Mouse (Mus musculus): Measurements from ENCODE around the gene Usp34. TPM values are rescaled to one million over a fixed set of nuclear protein-coding genes. Genes with fewer than 3 reads are reported as not detected.
"Not testable (repeated sequence)": the region's sequence is repeated elsewhere in the genome, so short reads cannot be mapped to it uniquely, and the experiment has no call there.

Gene Usp34
- polyA plus RNA-seq, 1 experiment from 2014 or later, result 48.3 TPM

DNA sequence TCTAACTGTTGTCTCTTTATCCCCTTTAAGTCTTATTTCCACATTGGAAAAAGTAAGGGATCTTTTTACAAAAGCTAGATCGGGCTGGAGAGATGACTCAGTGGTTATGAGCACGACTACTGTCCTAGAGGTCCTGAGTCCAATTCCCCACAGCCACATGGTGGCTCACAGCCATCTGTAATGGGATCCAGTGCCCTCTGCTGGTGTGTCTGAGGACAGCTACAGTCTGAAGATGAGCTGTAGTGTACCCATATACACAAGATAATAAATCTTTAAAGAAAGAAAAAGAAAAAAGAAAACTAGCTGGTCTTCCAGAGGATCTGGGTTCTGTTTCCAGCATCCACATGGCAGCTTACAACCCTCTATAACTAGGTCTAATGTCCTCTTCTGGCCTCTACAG, 123.3 kb downstream of the Usp34 start:
- DNase-seq (ENCODE audit: low spot score), result no peak
- Histone ChIP-seq H3K9ac (ENCODE audit: low read depth, low read length) (no peak overlapping the region), H3K36me3 (ENCODE audit: control insufficient read depth, insufficient read depth, low read length) (peaks cover 5% of the 10 kb centered on the region), H3K9me3 (ENCODE audit: control insufficient read depth, low read length) (no peaks in the 10 kb centered on the region), H3K4me1 (replicated peaks; ENCODE audit: control insufficient read depth, insufficient read depth, low read length) (no peaks in the 10 kb centered on the region), H3K4me3 (ENCODE audit: low read depth, low read length) (no peak overlapping the region), H3K27ac (ENCODE audit: low read depth, low read length) (no peak overlapping the region), H3K4me2 (replicated peaks; ENCODE audit: low read depth, low read length) (no peak overlapping the region), H3K27me3 (ENCODE audit: control insufficient read depth, insufficient read depth, low read length) (no peaks in the 10 kb centered on the region)
- 97% methylated on average over 2 of the region's 2 CpGs for WGBS
- no peak for ATAC-seq (ENCODE audit: low FRiP score)

DNA sequence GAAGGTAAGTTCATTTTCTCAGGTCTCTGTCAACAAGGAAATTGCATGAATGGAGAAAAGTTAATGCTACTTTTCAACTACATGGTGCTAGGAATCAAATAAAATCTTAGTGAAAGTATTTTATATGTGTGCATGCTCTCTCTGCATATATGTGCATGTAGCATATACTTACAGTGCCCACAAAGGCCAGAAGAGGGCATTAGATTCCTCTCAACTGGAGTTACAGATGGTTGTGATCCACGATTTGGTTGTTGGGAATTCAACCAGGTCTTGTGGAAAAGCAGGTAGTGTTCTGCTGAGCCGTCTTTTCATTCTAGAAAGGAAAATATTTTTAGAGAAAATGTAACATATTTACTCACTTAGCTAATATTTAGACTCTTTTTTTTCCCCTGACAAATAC, 129.4 kb downstream of the Usp34 start:
- 82% methylated on average over 2 of the region's 2 CpGs for WGBS
- no peak overlapping the region for H3K4me2 ChIP-seq (replicated peaks; ENCODE audit: low read depth, low read length)
- ATAC-seq (ENCODE audit: low FRiP score) (no peak), DNase-seq (ENCODE audit: low spot score) (no peak)
- no peaks in the 10 kb centered on the region for H3K9me3 ChIP-seq (ENCODE audit: control insufficient read depth, low read length)
- no peak overlapping the region for H3K9ac ChIP-seq (ENCODE audit: low read depth, low read length)
- H3K36me3 ChIP-seq (ENCODE audit: control insufficient read depth, insufficient read depth, low read length), result peaks cover 6% of the 10 kb centered on the region
- H3K27ac ChIP-seq (ENCODE audit: low read depth, low read length), result no peak overlapping the region
- no peaks in the 10 kb centered on the region for H3K27me3 ChIP-seq (ENCODE audit: control insufficient read depth, insufficient read depth, low read length)
- H3K4me3 ChIP-seq (ENCODE audit: low read depth, low read length), result no peak overlapping the region
- no peaks in the 10 kb centered on the region for H3K4me1 ChIP-seq (replicated peaks; ENCODE audit: control insufficient read depth, insufficient read depth, low read length)

DNA sequence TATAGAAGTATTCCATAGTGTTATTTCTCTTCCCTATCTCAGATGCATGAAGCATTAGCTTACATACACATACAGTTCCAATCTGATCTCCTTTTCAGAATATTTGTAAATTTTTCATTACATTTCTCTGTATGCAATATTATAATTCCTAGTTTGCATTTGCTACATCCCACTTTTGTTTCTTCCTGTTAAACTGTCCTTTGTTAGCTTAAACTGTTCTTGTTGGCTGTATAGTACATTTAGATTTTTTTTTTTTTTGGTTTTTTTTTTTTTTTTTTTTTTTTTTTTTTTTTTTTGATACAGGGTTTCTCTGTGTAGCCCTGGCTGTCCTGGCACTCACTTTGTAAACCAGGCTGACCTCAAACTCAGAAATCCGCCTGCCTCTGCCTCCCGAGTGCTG, 159.2 kb downstream of the Usp34 start:
- ATAC-seq (ENCODE audit: low FRiP score); H3K27ac ChIP-seq (ENCODE audit: low read depth, low read length); H3K4me3 ChIP-seq (ENCODE audit: low read depth, low read length); H3K4me1 ChIP-seq (replicated peaks; ENCODE audit: control insufficient read depth, insufficient read depth, low read length); H3K4me2 ChIP-seq (replicated peaks; ENCODE audit: low read depth, low read length); H3K27me3 ChIP-seq (ENCODE audit: control insufficient read depth, insufficient read depth, low read length); H3K9me3 ChIP-seq (ENCODE audit: control insufficient read depth, low read length); DNase-seq (ENCODE audit: low spot score); H3K9ac ChIP-seq (ENCODE audit: low read depth, low read length); H3K36me3 ChIP-seq (ENCODE audit: control insufficient read depth, insufficient read depth, low read length): not testable (repeated sequence)
- 94% methylated on average over 2 of the region's 2 CpGs for WGBS

DNA sequence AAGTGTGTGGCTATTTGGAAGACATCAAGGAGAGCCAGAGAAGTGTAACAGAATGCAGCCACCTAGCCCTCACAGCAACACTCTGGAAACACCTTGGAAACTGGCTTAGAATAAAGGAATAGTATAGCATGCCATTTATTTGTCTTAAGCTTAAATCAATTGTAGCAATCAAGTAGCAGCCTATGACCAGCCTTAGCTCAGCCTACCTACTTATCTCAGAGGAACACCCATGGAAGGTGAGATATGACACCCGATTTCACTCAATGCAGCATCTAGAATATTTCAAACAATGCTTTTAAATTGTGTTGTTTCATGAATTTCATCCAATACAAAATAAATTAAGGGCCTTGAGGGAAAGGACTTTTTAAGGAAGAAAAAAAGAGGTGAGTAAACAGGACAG, 183.3 kb downstream of the Usp34 start:
- Histone ChIP-seq H3K27me3 (ENCODE audit: control insufficient read depth, insufficient read depth, low read length) (no peaks in the 10 kb centered on the region), H3K9ac (ENCODE audit: low read depth, low read length) (no peak overlapping the region), H3K4me3 (ENCODE audit: low read depth, low read length) (no peak overlapping the region), H3K36me3 (ENCODE audit: control insufficient read depth, insufficient read depth, low read length) (peaks cover 23% of the 10 kb centered on the region), H3K4me2 (replicated peaks; ENCODE audit: low read depth, low read length) (no peak overlapping the region), H3K4me1 (replicated peaks; ENCODE audit: control insufficient read depth, insufficient read depth, low read length) (no peaks in the 10 kb centered on the region), H3K27ac (ENCODE audit: low read depth, low read length) (no peak overlapping the region), H3K9me3 (ENCODE audit: control insufficient read depth, low read length) (no peaks in the 10 kb centered on the region)
- WGBS, result 84% methylated on average over 1 of the region's 1 CpGs
- no peak for DNase-seq (ENCODE audit: low spot score)
- no peak for ATAC-seq (ENCODE audit: low FRiP score)

DNA sequence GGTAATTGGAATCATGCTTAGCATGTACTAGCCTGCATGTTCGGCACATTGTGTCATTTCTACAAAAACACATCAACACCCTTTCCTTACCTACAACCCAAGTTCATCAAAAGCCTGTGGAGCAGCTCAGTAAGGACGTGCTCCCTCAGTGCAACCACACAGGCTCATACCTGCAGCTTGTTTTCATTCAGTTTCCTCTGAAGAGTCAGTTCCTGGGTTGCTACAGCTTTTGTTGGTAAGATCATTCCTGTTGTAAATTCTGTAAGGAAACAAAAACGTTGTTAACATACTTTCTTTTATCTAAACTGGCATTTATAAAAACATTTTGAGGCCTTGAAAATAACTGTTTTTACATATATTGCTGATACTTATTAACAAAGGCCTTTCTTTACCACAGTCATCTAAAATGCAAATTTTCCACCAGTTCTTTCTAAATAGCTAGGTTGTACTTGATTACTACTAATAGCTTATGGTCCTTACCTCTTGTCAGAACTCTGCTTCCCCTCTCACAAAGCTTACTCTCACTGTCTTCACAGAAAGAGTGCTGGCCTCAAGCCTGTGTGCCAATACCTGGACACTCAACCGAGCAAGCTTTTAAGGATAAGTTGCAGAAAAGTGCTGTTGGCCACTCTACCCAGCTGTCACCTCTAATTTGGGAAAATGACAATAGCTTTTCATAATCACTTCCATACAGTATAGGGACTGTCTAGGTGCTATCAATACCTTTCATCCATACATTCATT, 185.5 kb downstream of the Usp34 start:
- ATAC-seq (ENCODE audit: low FRiP score) (no peak), DNase-seq (ENCODE audit: low spot score) (no peak)
- Histone ChIP-seq H3K27ac (ENCODE audit: low read depth, low read length) (no peak overlapping the region), H3K9ac (ENCODE audit: low read depth, low read length) (no peak overlapping the region), H3K4me1 (replicated peaks; ENCODE audit: control insufficient read depth, insufficient read depth, low read length) (peaks cover 6% of the 10 kb centered on the region; the same call in 1 of the 2 replicates), H3K4me2 (replicated peaks; ENCODE audit: low read depth, low read length) (no peak overlapping the region), H3K36me3 (ENCODE audit: control insufficient read depth, insufficient read depth, low read length) (peaks cover 25% of the 10 kb centered on the region), H3K9me3 (ENCODE audit: control insufficient read depth, low read length) (no peaks in the 10 kb centered on the region), H3K4me3 (ENCODE audit: low read depth, low read length) (no peak overlapping the region), H3K27me3 (ENCODE audit: control insufficient read depth, insufficient read depth, low read length) (no peaks in the 10 kb centered on the region)
- WGBS, result 93% methylated on average over 4 of the region's 4 CpGs

DNA sequence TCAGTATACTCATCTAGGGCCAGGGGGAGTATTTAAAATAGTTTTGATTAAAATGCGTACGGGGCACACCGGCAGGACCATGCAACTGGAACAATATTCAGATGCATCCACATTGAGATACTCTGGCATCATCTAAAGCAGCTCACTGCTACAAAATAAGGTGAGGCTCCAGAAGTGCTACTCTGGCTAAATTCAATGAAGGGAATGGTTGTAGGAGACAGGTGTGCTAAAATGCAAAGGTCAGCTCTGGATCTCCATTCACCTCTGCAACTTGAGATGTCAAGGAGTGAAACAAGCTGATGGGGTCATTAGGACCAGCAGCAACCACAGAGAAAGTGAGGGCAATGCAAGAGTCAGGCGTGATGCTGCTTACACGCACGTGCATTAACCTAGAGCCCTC, 188.5 kb downstream of the Usp34 start:
- no peak overlapping the region for H3K4me3 ChIP-seq (ENCODE audit: low read depth, low read length)
- 93% methylated on average over 6 of the region's 6 CpGs for WGBS
- H3K27me3 ChIP-seq (ENCODE audit: control insufficient read depth, insufficient read depth, low read length), result no peaks in the 10 kb centered on the region
- DNase-seq (ENCODE audit: low spot score) (no peak), ATAC-seq (ENCODE audit: low FRiP score) (no peak)
- peaks cover 6% of the 10 kb centered on the region; the same call in 1 of the 2 replicates for H3K4me1 ChIP-seq (replicated peaks; ENCODE audit: control insufficient read depth, insufficient read depth, low read length)
- H3K9me3 ChIP-seq (ENCODE audit: control insufficient read depth, low read length), result no peaks in the 10 kb centered on the region
- no peak overlapping the region for H3K27ac ChIP-seq (ENCODE audit: low read depth, low read length)
- H3K4me2 ChIP-seq (replicated peaks; ENCODE audit: low read depth, low read length), result no peak overlapping the region
- H3K36me3 ChIP-seq (ENCODE audit: control insufficient read depth, insufficient read depth, low read length), result peaks cover 16% of the 10 kb centered on the region
- no peak overlapping the region for H3K9ac ChIP-seq (ENCODE audit: low read depth, low read length)

DNA sequence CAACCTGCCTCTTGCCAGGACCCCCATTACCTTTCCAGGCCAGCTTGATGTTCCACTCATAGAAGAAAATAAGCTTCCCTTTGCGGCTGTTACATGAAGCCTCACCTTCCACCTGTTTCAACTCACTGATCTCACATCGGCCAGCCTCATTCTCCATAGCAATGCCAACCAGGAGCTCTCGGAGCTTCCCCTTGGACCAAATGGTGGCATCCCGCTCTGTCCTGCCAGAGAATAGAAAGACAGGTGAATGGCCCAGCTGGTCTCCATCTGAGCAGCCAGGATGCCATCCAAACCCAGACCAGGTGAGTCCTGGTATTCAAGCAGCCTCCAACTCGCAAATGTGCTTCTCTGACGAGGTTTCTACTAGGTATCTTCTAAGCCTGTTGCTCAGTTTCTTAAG, 190.0 kb downstream of the Usp34 start:
- Histone ChIP-seq H3K27me3 (ENCODE audit: control insufficient read depth, insufficient read depth, low read length) (no peaks in the 10 kb centered on the region), H3K9ac (ENCODE audit: low read depth, low read length) (peak overlapping the region; percentile 84), H3K27ac (ENCODE audit: low read depth, low read length) (no peak overlapping the region), H3K4me2 (replicated peaks; ENCODE audit: low read depth, low read length) (peak overlapping the region; percentile 70), H3K9me3 (ENCODE audit: control insufficient read depth, low read length) (no peaks in the 10 kb centered on the region), H3K36me3 (ENCODE audit: control insufficient read depth, insufficient read depth, low read length) (peaks cover 11% of the 10 kb centered on the region), H3K4me1 (replicated peaks; ENCODE audit: control insufficient read depth, insufficient read depth, low read length) (peaks cover 6% of the 10 kb centered on the region; the same call in 1 of the 2 replicates), H3K4me3 (ENCODE audit: low read depth, low read length) (peak overlapping the region; percentile 72)
- ATAC-seq (ENCODE audit: low FRiP score) (no peak), DNase-seq (ENCODE audit: low spot score) (no peak)
- WGBS, result 54% methylated on average over 6 of the region's 6 CpGs

DNA sequence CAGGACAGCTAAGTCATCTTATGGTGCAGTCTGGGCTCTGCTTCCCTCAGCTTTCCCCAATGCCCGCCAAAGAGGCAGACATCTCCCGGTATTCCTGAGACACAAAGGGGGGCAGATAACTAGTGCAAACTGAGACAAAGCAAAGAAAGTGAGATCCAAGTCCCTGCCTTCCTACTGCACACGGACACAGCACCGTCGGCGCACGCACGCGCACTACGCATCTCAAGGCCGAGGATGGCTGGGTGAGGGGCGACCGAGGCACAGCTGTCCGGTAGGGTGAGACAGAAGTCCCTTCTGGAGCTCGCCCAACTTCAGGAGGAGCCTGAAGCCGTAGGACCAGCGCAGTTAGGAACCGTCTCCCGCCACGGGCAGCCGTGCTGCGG, 190.6 kb downstream of the Usp34 start:
- Histone ChIP-seq H3K27ac (ENCODE audit: low read depth, low read length) (peak overlapping the region; percentile 93), H3K9me3 (ENCODE audit: control insufficient read depth, low read length) (no peaks in the 10 kb centered on the region), H3K4me2 (replicated peaks; ENCODE audit: low read depth, low read length) (peak overlapping the region; percentile 70), H3K27me3 (ENCODE audit: control insufficient read depth, insufficient read depth, low read length) (no peaks in the 10 kb centered on the region), H3K36me3 (ENCODE audit: control insufficient read depth, insufficient read depth, low read length) (peaks cover 7% of the 10 kb centered on the region), H3K4me1 (replicated peaks; ENCODE audit: control insufficient read depth, insufficient read depth, low read length) (peaks cover 6% of the 10 kb centered on the region; the same call in 1 of the 2 replicates), H3K4me3 (ENCODE audit: low read depth, low read length) (peak overlapping the region; percentile 72), H3K9ac (ENCODE audit: low read depth, low read length) (peak overlapping the region; percentile 84)
- DNase-seq (ENCODE audit: low spot score) (peak; percentile 88), ATAC-seq (ENCODE audit: low FRiP score) (peak; percentile 91)
- WGBS, result under 1% methylated on average over 22 of the region's 22 CpGs

All from hindbrain, embryonic 11.5 days (tissue).